Mouse (Mus musculus) heart, embryonic 10.5 days (tissue): ENCODE data around the gene Slc25a10. TPM values are rescaled to one million over a fixed set of nuclear protein-coding genes. Genes with fewer than 3 reads are reported as not detected.
"Not testable (repeated sequence)": the region's sequence is repeated elsewhere in the genome, so short reads cannot be mapped to it uniquely, and the experiment has no call there.

Experiments
- DNase-seq: peaks from one replicate; pipeline ENCODE4 v3.0.0-alpha.2; 2017; ENCODE audit warnings: low spot score
- H3K27ac ChIP-seq: fragments of 300-500 bp; sonication (generic); 2 replicates; pipeline ENCODE4 v1.5.1; 2016; ENCODE audit warnings: mild to moderate bottlenecking
- H3K27me3 ChIP-seq: fragments of 300-500 bp; sonication (generic); 2 replicates; pipeline ENCODE4 v1.6.1; 2016; ENCODE audit warnings: mild to moderate bottlenecking; ENCODE audit not compliant: poor library complexity, insufficient read depth, severe bottlenecking
- H3K36me3 ChIP-seq: fragments of 300-500 bp; sonication (generic); 2 replicates; pipeline ENCODE4 v1.6.1; 2016; ENCODE audit warnings: mild to moderate bottlenecking, moderate library complexity
- H3K4me1 ChIP-seq: fragments of 300-500 bp; sonication (generic); 2 replicates; pipeline ENCODE4 v1.6.1; 2016; ENCODE audit warnings: mild to moderate bottlenecking
- H3K4me3 ChIP-seq: fragments of 300-500 bp; sonication (generic); 2 replicates; pipeline ENCODE4 v1.5.1; 2016; ENCODE audit warnings: mild to moderate bottlenecking, moderate library complexity
- H3K9me3 ChIP-seq: fragments of 300-500 bp; sonication (generic); 2 replicates; pipeline ENCODE4 v1.6.1; 2016; ENCODE audit warnings: mild to moderate bottlenecking, moderate library complexity
- WGBS: fragments of 180-500 bp; shearing (Covaris S2); methylation state at CpG from one replicate; pipeline ENCODE4 v1.1.7; 2016; 5-methylcytosine and 5-hydroxymethylcytosine counted together
- polyA plus RNA-seq: library from polyadenylated mRNA; unstranded; fragments of >200 nt; fragmentation: Nextera tagmentation; extraction: Ambion mirVana; gene quantifications from 2 replicates; pipeline ENCODE4 v1.2.1, GENCODE M21; 2016

The Slc25a10 gene
- polyA plus RNA-seq, 1 experiment from 2014 or later, result 56.6 TPM

- no peak for DNase-seq
- Histone ChIP-seq H3K27ac (no peak overlapping the region), H3K4me3 (no peak overlapping the region), H3K9me3 (no peaks in the 10 kb centered on the region), H3K36me3 (no peaks in the 10 kb centered on the region), H3K27me3 (no peaks in the 10 kb centered on the region), H3K4me1 (peaks cover 16% of the 10 kb centered on the region)
- 52% methylated on average over 4 of the region's 4 CpGs for WGBS
Measured at GRCm38 (mm10) chr11:120506899-120507298, 15.3 kb downstream of the Slc25a10 start.

- Histone ChIP-seq H3K36me3 (no peaks in the 10 kb centered on the region), H3K9me3 (no peaks in the 10 kb centered on the region), H3K4me1 (peaks cover 16% of the 10 kb centered on the region), H3K4me3 (no peak overlapping the region), H3K27me3 (no peaks in the 10 kb centered on the region), H3K27ac (no peak overlapping the region)
- no peak for DNase-seq
- WGBS, result 72% methylated on average over 13 of the region's 13 CpGs
Measured at GRCm38 (mm10) chr11:120507611-120508289, 16.1 kb downstream of the Slc25a10 start.

GRCm38 (mm10) chr11:120508290-120508870 is 16.7 kb downstream of the Slc25a10 start:
- WGBS, result 77% methylated on average over 9 of the region's 9 CpGs
- H3K27ac ChIP-seq, result no peak overlapping the region
- H3K36me3 ChIP-seq, result no peaks in the 10 kb centered on the region
- peaks cover 16% of the 10 kb centered on the region for H3K4me1 ChIP-seq
- H3K9me3 ChIP-seq, result no peaks in the 10 kb centered on the region
- no peaks in the 10 kb centered on the region for H3K27me3 ChIP-seq
- DNase-seq, result no peak
- H3K4me3 ChIP-seq, result no peak overlapping the region

- peak overlapping the region; percentile 52; the same call in 1 of the 2 replicates for H3K4me3 ChIP-seq
- no peaks in the 10 kb centered on the region for H3K36me3 ChIP-seq
- DNase-seq, result no peak
- peaks cover 16% of the 10 kb centered on the region for H3K4me1 ChIP-seq
- WGBS, result 37% methylated on average over 4 of the region's 4 CpGs
- no peaks in the 10 kb centered on the region for H3K27me3 ChIP-seq
- H3K27ac ChIP-seq, result peak overlapping the region; percentile 85
- H3K9me3 ChIP-seq, result no peaks in the 10 kb centered on the region
Measured at GRCm38 (mm10) chr11:120509940-120510339, 18.3 kb downstream of the Slc25a10 start.

GRCm38 (mm10) chr11:120510375-120511030 is 18.9 kb downstream of the Slc25a10 start:
- WGBS, result 6% methylated on average over 16 of the region's 16 CpGs
- DNase-seq, result no peak

GRCm38 (mm10) chr11:120512790-120513453 is 21.3 kb downstream of the Slc25a10 start:
- WGBS, result 52% methylated on average over 6 of the region's 6 CpGs
- H3K36me3 ChIP-seq, result no peaks in the 10 kb centered on the region

More at GRCm38 (mm10) chr11:120510375-120511030, 18.9 kb downstream of the Slc25a10 start:
- peaks cover 18% of the 10 kb centered on the region for H3K4me1 ChIP-seq
- H3K4me3 ChIP-seq, result peak overlapping the region; percentile 52
- no peaks in the 10 kb centered on the region for H3K27me3 ChIP-seq
- H3K9me3 ChIP-seq, result no peaks in the 10 kb centered on the region
- H3K36me3 ChIP-seq, result no peaks in the 10 kb centered on the region
- H3K27ac ChIP-seq, result peak overlapping the region; percentile 85

GRCm38 (mm10) chr11:120514262-120514661 is 22.6 kb downstream of the Slc25a10 start:
- H3K27me3 ChIP-seq, H3K36me3 ChIP-seq, DNase-seq, H3K4me3 ChIP-seq, H3K9me3 ChIP-seq, H3K27ac ChIP-seq: not testable (repeated sequence)
- 95% methylated on average over 2 of the region's 2 CpGs for WGBS
- H3K4me1 ChIP-seq, result peaks cover 24% of the 10 kb centered on the region

More at GRCm38 (mm10) chr11:120512790-120513453, 21.3 kb downstream of the Slc25a10 start:
- no peak overlapping the region for H3K4me3 ChIP-seq
- H3K4me1 ChIP-seq, result peaks cover 19% of the 10 kb centered on the region
- no peak overlapping the region for H3K27ac ChIP-seq
- H3K27me3 ChIP-seq, result 0 out of 2 replicates have a peak, but pooled peaks cover 6% of the 10 kb centered on the region
- DNase-seq, result no peak
- no peaks in the 10 kb centered on the region for H3K9me3 ChIP-seq

- Histone ChIP-seq H3K9me3 (no peaks in the 10 kb centered on the region), H3K27me3 (0 out of 2 replicates have a peak, but pooled peaks cover 6% of the 10 kb centered on the region), H3K36me3 (no peaks in the 10 kb centered on the region), H3K4me3 (no peak overlapping the region), H3K27ac (peak overlapping the region; percentile 4; the same call in 1 of the 2 replicates), H3K4me1 (peaks cover 24% of the 10 kb centered on the region)
- 19% methylated on average over 17 of the region's 17 CpGs for WGBS
- DNase-seq, result peak; percentile 93
Measured at GRCm38 (mm10) chr11:120515611-120516010, 24.0 kb downstream of the Slc25a10 start.

GRCm38 (mm10) chr11:120517147-120517546 is 25.5 kb downstream of the Slc25a10 start:
- DNase-seq, result no peak
- Histone ChIP-seq H3K9me3 (no peaks in the 10 kb centered on the region), H3K36me3 (no peaks in the 10 kb centered on the region), H3K27ac (no peak overlapping the region), H3K27me3 (0 out of 2 replicates have a peak, but pooled peaks cover 6% of the 10 kb centered on the region), H3K4me1 (peaks cover 27% of the 10 kb centered on the region), H3K4me3 (no peak overlapping the region)
- WGBS, result 80% methylated on average over 4 of the region's 4 CpGs

GRCm38 (mm10) chr11:120518027-120518426 is 26.4 kb downstream of the Slc25a10 start:
- peaks cover 27% of the 10 kb centered on the region for H3K4me1 ChIP-seq
- H3K4me3 ChIP-seq, result no peak overlapping the region
- H3K27me3 ChIP-seq, result 0 out of 2 replicates have a peak, but pooled peaks cover 6% of the 10 kb centered on the region
- WGBS, result 62% methylated on average over 6 of the region's 6 CpGs
- DNase-seq, result no peak
- H3K27ac ChIP-seq, result no peak overlapping the region
- H3K36me3 ChIP-seq, result no peaks in the 10 kb centered on the region
- no peaks in the 10 kb centered on the region for H3K9me3 ChIP-seq

GRCm38 (mm10) chr11:120518558-120518957 is 26.9 kb downstream of the Slc25a10 start:
- Histone ChIP-seq H3K4me3 (no peak overlapping the region), H3K4me1 (peaks cover 27% of the 10 kb centered on the region), H3K27me3 (0 out of 2 replicates have a peak, but pooled peaks cover 6% of the 10 kb centered on the region), H3K36me3 (no peaks in the 10 kb centered on the region), H3K27ac (no peak overlapping the region), H3K9me3 (no peaks in the 10 kb centered on the region)
- no peak for DNase-seq
- WGBS, result 67% methylated on average over 6 of the region's 6 CpGs

- Histone ChIP-seq H3K9me3 (no peaks in the 10 kb centered on the region), H3K36me3 (no peaks in the 10 kb centered on the region), H3K27me3 (0 out of 2 replicates have a peak, but pooled peaks cover 6% of the 10 kb centered on the region), H3K4me1 (peaks cover 27% of the 10 kb centered on the region), H3K4me3 (no peak overlapping the region; the same call in 1 of the 2 replicates), H3K27ac (peak overlapping the region; percentile 70; the same call in 1 of the 2 replicates)
- no peak for DNase-seq
- WGBS, result 42% methylated on average over 9 of the region's 9 CpGs
Measured at GRCm38 (mm10) chr11:120519738-120520137, 28.1 kb downstream of the Slc25a10 start.
